Mouse (Mus musculus): ENCODE data around the gene Anapc15. TPM values are rescaled to one million over a fixed set of nuclear protein-coding genes. Genes with fewer than 3 reads are reported as not detected.
A peak's percentile ranks its signal among the peaks of the same experiment; 100 is the strongest.

The Anapc15 gene
- polyA plus RNA-seq, 1 experiment from 2014 or later: 47.2 TPM

DNA sequence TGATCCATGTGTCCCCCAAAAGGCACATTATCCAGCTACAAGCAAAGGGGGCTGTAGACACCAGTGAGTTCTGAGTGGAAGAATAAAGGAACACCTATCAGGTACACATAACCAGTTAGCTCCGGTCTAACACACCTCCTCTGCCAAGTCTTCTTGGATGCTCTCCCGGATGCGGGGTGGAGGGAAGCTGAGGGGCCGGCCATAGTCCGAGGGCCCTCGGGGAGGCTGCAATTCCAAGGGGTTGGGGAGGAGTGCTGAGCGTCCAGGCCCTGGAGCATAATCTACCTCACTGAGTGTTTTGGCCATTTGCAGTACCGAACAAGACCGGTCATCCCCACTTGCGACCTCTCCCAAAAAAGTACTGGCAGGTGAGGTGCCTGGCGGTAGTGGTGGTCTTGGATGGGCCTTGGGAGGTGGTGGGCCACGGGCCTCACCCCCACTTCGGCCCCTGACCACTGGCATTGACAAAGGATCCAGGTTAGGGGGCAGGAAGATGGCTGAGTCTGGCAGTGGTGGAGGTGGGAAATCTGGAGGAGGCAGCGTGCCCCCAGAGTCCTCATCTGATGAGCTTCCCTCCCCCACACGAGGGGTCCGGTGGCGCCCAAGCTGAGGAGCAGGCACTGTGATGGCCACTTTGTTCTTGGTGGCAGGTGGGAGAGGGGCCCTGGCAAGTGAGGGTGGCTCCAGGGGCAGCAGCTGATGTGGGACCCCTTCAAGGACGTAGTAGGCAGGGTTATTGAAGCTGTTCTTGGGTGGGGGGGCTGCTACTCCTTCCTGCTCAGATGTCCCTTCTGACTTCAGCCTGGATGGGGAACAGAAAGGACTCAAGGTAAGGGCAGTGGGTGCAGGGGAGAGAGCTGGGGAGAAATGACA lies 39.5 kb upstream of the Anapc15 start:
- WGBS: 81% methylated on average over 18 of the region's 18 CpGs
- Histone ChIP-seq H3K36me3 (ENCODE audit: insufficient read depth, low read length) (peaks cover 41% of the 10 kb centered on the region), H3K4me3 (replicated peaks; ENCODE audit: low read depth, low read length) (no peak overlapping the region), H3K9me3 (replicated peaks; ENCODE audit: low read length) (no peaks in the 10 kb centered on the region), H3K27ac (no peak overlapping the region), H3K27me3 (ENCODE audit: insufficient read depth, low read length) (peaks cover 18% of the 10 kb centered on the region), H3K9ac (ENCODE audit: low read depth, low read length) (no peak overlapping the region), H3K4me1 (replicated peaks; ENCODE audit: insufficient read depth, low read length) (peaks cover 19% of the 10 kb centered on the region), H3K4me2 (ENCODE audit: low read length) (no peak overlapping the region)
- TF ChIP-seq CTCF (IDR thresholded peaks at IDR 0.05; ENCODE audit: low read depth): no peak
- ATAC-seq (replicated peaks; ENCODE audit: low FRiP score, low read depth): no peak
- DNase-seq (ENCODE audit: low spot score): no peak

DNA sequence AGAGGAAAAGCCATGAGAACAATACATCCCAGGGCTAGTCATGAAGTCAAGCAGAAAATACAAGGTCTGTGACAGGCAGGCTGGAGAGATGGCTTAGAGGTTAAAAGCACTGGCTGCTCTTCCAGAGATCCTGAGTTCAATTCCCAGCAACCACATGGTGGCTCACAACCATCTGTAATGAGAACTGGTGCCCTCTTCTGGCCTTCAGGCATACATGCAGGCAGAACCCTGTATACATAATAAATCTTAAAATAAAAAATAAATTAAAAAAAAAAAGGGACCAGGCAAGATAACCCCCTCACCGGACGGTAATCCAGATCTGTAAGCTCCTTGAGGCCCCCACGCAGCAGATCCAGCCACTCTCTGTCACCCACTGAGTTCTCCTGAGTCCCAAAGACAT lies 33.1 kb upstream of the Anapc15 start:
- H3K9me3 ChIP-seq (replicated peaks; ENCODE audit: low read length): no peaks in the 10 kb centered on the region
- ATAC-seq (replicated peaks; ENCODE audit: low FRiP score, low read depth): no peak
- peaks cover 9% of the 10 kb centered on the region; the same call in 1 of the 2 replicates for H3K4me1 ChIP-seq (replicated peaks; ENCODE audit: insufficient read depth, low read length)
- 98% methylated on average over 3 of the region's 3 CpGs for WGBS
- no peak overlapping the region for H3K27ac ChIP-seq
- peaks cover 79% of the 10 kb centered on the region for H3K36me3 ChIP-seq (ENCODE audit: insufficient read depth, low read length)
- no peak overlapping the region for H3K4me2 ChIP-seq (ENCODE audit: low read length)
- peak; percentile 43 for TF ChIP-seq CTCF (IDR thresholded peaks at IDR 0.05; ENCODE audit: low read depth)
- no peak overlapping the region for H3K4me3 ChIP-seq (replicated peaks; ENCODE audit: low read depth, low read length)
- H3K9ac ChIP-seq (ENCODE audit: low read depth, low read length): no peak overlapping the region
- H3K27me3 ChIP-seq (ENCODE audit: insufficient read depth, low read length): no peaks in the 10 kb centered on the region
- no peak for DNase-seq (ENCODE audit: low spot score)

DNA sequence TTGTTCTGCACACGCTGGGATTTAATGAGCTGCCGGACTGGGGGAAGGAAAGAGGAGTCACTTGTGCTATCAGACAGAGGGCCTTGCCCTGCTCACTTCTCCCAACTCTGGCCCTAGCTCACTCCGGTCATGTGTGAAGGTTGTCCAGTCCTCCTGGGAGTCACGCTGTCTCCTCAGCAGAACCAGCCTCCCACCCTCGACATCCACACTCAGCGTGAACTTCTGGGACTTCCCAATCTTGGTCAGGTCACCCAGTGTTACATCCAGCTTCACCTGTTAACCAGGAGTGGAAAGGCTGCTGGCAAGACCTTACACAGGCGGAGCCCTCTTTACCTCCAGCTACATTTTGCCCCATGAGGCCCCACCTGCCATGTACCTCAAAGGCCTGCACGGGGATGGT lies 32.1 kb upstream of the Anapc15 start:
- Histone ChIP-seq H3K36me3 (ENCODE audit: insufficient read depth, low read length) (peaks cover 68% of the 10 kb centered on the region), H3K27ac (no peak overlapping the region), H3K4me1 (replicated peaks; ENCODE audit: insufficient read depth, low read length) (peaks cover 11% of the 10 kb centered on the region; the same call in 1 of the 2 replicates), H3K4me3 (replicated peaks; ENCODE audit: low read depth, low read length) (no peak overlapping the region), H3K27me3 (ENCODE audit: insufficient read depth, low read length) (no peaks in the 10 kb centered on the region), H3K9me3 (replicated peaks; ENCODE audit: low read length) (no peaks in the 10 kb centered on the region), H3K4me2 (ENCODE audit: low read length) (no peak overlapping the region), H3K9ac (ENCODE audit: low read depth, low read length) (no peak overlapping the region)
- TF ChIP-seq CTCF (IDR thresholded peaks at IDR 0.05; ENCODE audit: low read depth): no peak
- no peak for DNase-seq (ENCODE audit: low spot score)
- 91% methylated on average over 8 of the region's 8 CpGs for WGBS
- ATAC-seq (replicated peaks; ENCODE audit: low FRiP score, low read depth): no peak

DNA sequence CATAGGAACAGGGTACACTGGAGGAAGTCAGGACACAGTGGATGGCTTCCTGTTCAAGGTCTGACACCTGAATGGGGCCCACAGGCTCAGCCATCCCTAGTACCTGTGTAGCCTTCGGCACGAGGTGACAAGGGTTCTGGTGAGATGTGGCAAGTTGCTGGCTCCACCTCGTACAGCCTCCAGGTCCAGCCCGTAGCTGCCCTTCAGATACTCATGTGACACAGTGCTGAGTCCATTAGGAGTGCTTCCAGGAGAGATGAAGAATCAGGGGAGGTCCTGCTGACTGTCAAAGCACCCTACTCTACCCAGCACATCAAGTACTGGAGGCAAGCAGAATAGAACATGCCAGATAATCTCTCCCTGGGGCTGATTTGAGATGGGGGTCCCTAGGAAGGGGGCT lies 31.1 kb upstream of the Anapc15 start:
- no peak for DNase-seq (ENCODE audit: low spot score)
- no peak overlapping the region for H3K27ac ChIP-seq
- WGBS: 90% methylated on average over 4 of the region's 4 CpGs
- H3K36me3 ChIP-seq (ENCODE audit: insufficient read depth, low read length): peaks cover 59% of the 10 kb centered on the region
- no peaks in the 10 kb centered on the region for H3K9me3 ChIP-seq (replicated peaks; ENCODE audit: low read length)
- no peak for ATAC-seq (replicated peaks; ENCODE audit: low FRiP score, low read depth)
- no peaks in the 10 kb centered on the region for H3K27me3 ChIP-seq (ENCODE audit: insufficient read depth, low read length)
- TF ChIP-seq CTCF (IDR thresholded peaks at IDR 0.05; ENCODE audit: low read depth): no peak
- H3K4me3 ChIP-seq (replicated peaks; ENCODE audit: low read depth, low read length): no peak overlapping the region
- no peak overlapping the region for H3K9ac ChIP-seq (ENCODE audit: low read depth, low read length)
- no peak overlapping the region for H3K4me2 ChIP-seq (ENCODE audit: low read length)
- peaks cover 11% of the 10 kb centered on the region; the same call in 1 of the 2 replicates for H3K4me1 ChIP-seq (replicated peaks; ENCODE audit: insufficient read depth, low read length)

DNA sequence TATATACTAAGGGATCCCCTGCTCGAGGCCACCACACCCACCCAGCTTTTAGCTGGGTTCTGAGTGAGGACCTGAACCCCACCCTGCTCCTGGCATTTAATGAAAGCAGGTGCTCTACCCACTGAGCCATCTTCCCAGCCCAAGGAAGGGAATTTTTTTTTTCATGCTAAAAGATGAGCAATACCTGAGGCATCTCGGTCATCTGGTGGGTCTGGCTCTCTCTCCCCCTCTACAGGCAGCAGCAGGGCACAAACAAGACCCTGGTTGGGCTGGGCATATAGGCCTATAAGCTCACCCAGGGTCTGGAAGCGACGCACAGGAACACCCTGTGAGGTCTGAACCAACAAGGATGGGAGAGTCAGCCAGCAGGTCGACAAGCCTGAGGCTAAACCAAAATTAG lies 30.2 kb upstream of the Anapc15 start:
- no peak for DNase-seq (ENCODE audit: low spot score)
- no peak overlapping the region for H3K9ac ChIP-seq (ENCODE audit: low read depth, low read length)
- H3K4me3 ChIP-seq (replicated peaks; ENCODE audit: low read depth, low read length): no peak overlapping the region
- H3K4me1 ChIP-seq (replicated peaks; ENCODE audit: insufficient read depth, low read length): peaks cover 11% of the 10 kb centered on the region; the same call in 1 of the 2 replicates
- H3K27ac ChIP-seq: no peak overlapping the region
- peaks cover 52% of the 10 kb centered on the region for H3K36me3 ChIP-seq (ENCODE audit: insufficient read depth, low read length)
- no peak; the same call in 1 of the 2 replicates for TF ChIP-seq CTCF (IDR thresholded peaks at IDR 0.05; ENCODE audit: low read depth)
- 74% methylated on average over 5 of the region's 5 CpGs for WGBS
- no peaks in the 10 kb centered on the region for H3K9me3 ChIP-seq (replicated peaks; ENCODE audit: low read length)
- ATAC-seq (replicated peaks; ENCODE audit: low FRiP score, low read depth): no peak
- H3K27me3 ChIP-seq (ENCODE audit: insufficient read depth, low read length): no peaks in the 10 kb centered on the region
- H3K4me2 ChIP-seq (ENCODE audit: low read length): no peak overlapping the region

DNA sequence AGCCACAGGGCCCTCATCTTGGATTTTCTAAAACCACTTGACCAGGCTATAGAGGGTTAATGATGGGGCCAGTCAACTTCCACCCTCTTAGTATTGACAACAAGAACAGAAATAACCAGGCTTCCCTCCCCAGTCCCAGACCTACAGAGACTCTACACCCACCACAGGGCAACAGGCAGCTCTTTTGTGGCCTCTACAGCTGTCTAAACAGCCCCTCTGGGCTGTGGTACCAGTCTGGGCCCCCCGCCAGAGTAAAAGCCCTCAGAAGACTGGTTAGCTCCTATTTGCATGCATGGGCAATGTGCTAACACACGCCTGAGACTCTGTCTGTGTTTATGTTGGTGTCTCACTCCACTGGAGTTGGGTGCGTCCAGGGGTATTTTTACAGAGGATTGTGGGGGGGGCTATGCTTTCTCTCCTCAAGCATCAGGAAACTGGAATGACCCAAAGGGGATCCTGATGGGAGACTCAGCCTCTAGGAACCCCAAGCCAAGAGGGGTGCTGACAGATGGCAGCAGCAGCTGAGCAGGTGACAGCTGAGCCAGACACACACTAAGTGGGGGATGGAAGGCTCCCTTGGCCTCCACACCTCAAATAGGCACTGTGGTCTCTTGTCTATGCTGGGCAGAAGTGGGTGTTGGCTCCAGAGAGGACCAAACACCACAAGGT lies 29.5 kb upstream of the Anapc15 start:
- 42% methylated on average over 3 of the region's 3 CpGs for WGBS

More for the DNA sequence above, 29.5 kb upstream of the Anapc15 start:
- no peak overlapping the region for H3K4me3 ChIP-seq (replicated peaks; ENCODE audit: low read depth, low read length)
- H3K27me3 ChIP-seq (ENCODE audit: insufficient read depth, low read length): no peaks in the 10 kb centered on the region
- no peak overlapping the region for H3K27ac ChIP-seq
- no peak for ATAC-seq (replicated peaks; ENCODE audit: low FRiP score, low read depth)
- H3K4me1 ChIP-seq (replicated peaks; ENCODE audit: insufficient read depth, low read length): peaks cover 13% of the 10 kb centered on the region; the same call in 1 of the 2 replicates
- H3K36me3 ChIP-seq (ENCODE audit: insufficient read depth, low read length): peaks cover 45% of the 10 kb centered on the region
- no peak for DNase-seq (ENCODE audit: low spot score)
- H3K4me2 ChIP-seq (ENCODE audit: low read length): no peak overlapping the region
- H3K9me3 ChIP-seq (replicated peaks; ENCODE audit: low read length): no peaks in the 10 kb centered on the region
- TF ChIP-seq CTCF (IDR thresholded peaks at IDR 0.05; ENCODE audit: low read depth): no peak
- no peak overlapping the region for H3K9ac ChIP-seq (ENCODE audit: low read depth, low read length)

Data from kidney, postnatal 0 days (tissue).